Comparison of ENCODE assay signal across 9 mouse cellular contexts in genomic region chr12:112195019-112195418, GRCm38 (mm10). TPM values are rescaled to one million over a fixed set of nuclear protein-coding genes. Genes with fewer than 3 reads are reported as not detected.
DNase-seq lines count a peak whose midpoint lies in the region; ATAC-seq lines count a peak whose summit lies in the region.
"Had no signal": no experiment of that assay in that cellular context is flagged by ENCODE, and none has a peak within 500 bp of the region (broad histone marks: within the 10 kb centered on the region; RNA-seq: fewer than 3 reads in every experiment).

No protein-coding gene starts in this region.

- H3K9ac ChIP-seq in lung, embryonic 16.5 days (ENCODE audit: low read length): peak overlapping the region; percentile 31; the same call in 1 of the 2 replicates
- peak overlapping the region; percentile 24 for H3K9ac ChIP-seq in forebrain, embryonic 15.5 days (replicated peaks)
- H3K9ac ChIP-seq in limb, embryonic 11.5 days (ENCODE audit: low read length): no peak overlapping the region
- no peak overlapping the region for H3K9ac ChIP-seq in stomach, embryonic 15.5 days

- H3K4me3 ChIP-seq in lung, embryonic 16.5 days (ENCODE audit: low read length): no peak overlapping the region
- no peak overlapping the region for H3K4me3 ChIP-seq in forebrain, embryonic 15.5 days
- H3K4me3 ChIP-seq in limb, embryonic 11.5 days (ENCODE audit: low read depth, low read length): no peak overlapping the region
- no peak overlapping the region for H3K4me3 ChIP-seq in stomach, embryonic 15.5 days (replicated peaks)

- no peak overlapping the region for H3K4me2 ChIP-seq in lung, embryonic 16.5 days (ENCODE audit: low read depth, low read length)
- peak overlapping the region; percentile 26; the same call in 1 of the 2 replicates for H3K4me2 ChIP-seq in forebrain, embryonic 15.5 days (replicated peaks)
- peak overlapping the region; percentile 31; the same call in 1 of the 2 replicates for H3K4me2 ChIP-seq in limb, embryonic 11.5 days (ENCODE audit: low read depth, severe bottlenecking)
- H3K4me2 ChIP-seq in stomach, embryonic 15.5 days: peak overlapping the region; percentile 35

- H3K4me1 ChIP-seq in lung, embryonic 16.5 days (replicated peaks; ENCODE audit: control insufficient read depth, insufficient read depth, low read length): peaks cover 6% of the 10 kb centered on the region
- H3K4me1 ChIP-seq in forebrain, embryonic 15.5 days: peaks cover 42% of the 10 kb centered on the region
- H3K4me1 ChIP-seq in limb, embryonic 11.5 days (ENCODE audit: control insufficient read depth, insufficient read depth, low read length): peaks cover 16% of the 10 kb centered on the region
- H3K4me1 ChIP-seq in stomach, embryonic 15.5 days: peaks cover 7% of the 10 kb centered on the region; the same call in 1 of the 2 replicates

- H3K27ac ChIP-seq in lung, embryonic 16.5 days (ENCODE audit: low read length): no peak overlapping the region
- no peak overlapping the region; the same call in 1 of the 2 replicates for H3K27ac ChIP-seq in forebrain, embryonic 15.5 days (replicated peaks)
- no peak overlapping the region for H3K27ac ChIP-seq in limb, embryonic 11.5 days (replicated peaks; ENCODE audit: low read depth, low read length)
- no peak overlapping the region for H3K27ac ChIP-seq in stomach, embryonic 15.5 days
- H3K27ac ChIP-seq: macrophage had no signal

- no peak for ATAC-seq in lung, embryonic 16.5 days (ENCODE audit: low read depth)
- ATAC-seq in forebrain, embryonic 15.5 days (replicated peaks): 0 out of 2 replicates have a peak, but pooled peaks have one; percentile 27
- no peak for ATAC-seq in limb, embryonic 11.5 days (ENCODE audit: insufficient number of reproducible peaks, low FRiP score, low TSS enrichment, low read depth)
- no peak for ATAC-seq in stomach, embryonic 15.5 days (ENCODE audit: insufficient read depth, low FRiP score, low read depth)

- DNase-seq in lung, adult 18-20 months: no peak
- DNase-seq in limb, embryonic 11.5 days (ENCODE audit: low spot score): no peak
- DNase-seq in urinary bladder, postnatal 36 days (ENCODE audit: low spot score in 2 of 2): no peak
- DNase-seq in right cerebral cortex, postnatal 4 days: no peak
- DNase-seq: right cerebral cortex, postnatal 25 days had no signal

- 3% methylated on average over 13 of the region's 13 CpGs for WGBS in lung, embryonic 16.5 days
- WGBS in forebrain, embryonic 15.5 days: 7% methylated on average over 13 of the region's 13 CpGs
- 6% methylated on average over 13 of the region's 13 CpGs for WGBS in limb, embryonic 11.5 days
- 9% methylated on average over 13 of the region's 13 CpGs for WGBS in stomach, embryonic 15.5 days

- no peaks in the 10 kb centered on the region for H3K27me3 ChIP-seq in lung, embryonic 16.5 days (ENCODE audit: control insufficient read depth, insufficient read depth, low read depth, low read length)
- no peaks in the 10 kb centered on the region for H3K27me3 ChIP-seq in forebrain, embryonic 15.5 days
- no peaks in the 10 kb centered on the region for H3K27me3 ChIP-seq in limb, embryonic 11.5 days (ENCODE audit: control insufficient read depth, insufficient read depth, low read length)
- no peaks in the 10 kb centered on the region for H3K27me3 ChIP-seq in stomach, embryonic 15.5 days (replicated peaks)

- no peaks in the 10 kb centered on the region for H3K36me3 ChIP-seq in lung, embryonic 16.5 days (ENCODE audit: control insufficient read depth, insufficient read depth, low read length)
- H3K36me3 ChIP-seq in forebrain, embryonic 15.5 days: no peaks in the 10 kb centered on the region
- no peaks in the 10 kb centered on the region for H3K36me3 ChIP-seq in limb, embryonic 11.5 days (ENCODE audit: control insufficient read depth, insufficient read depth, low read length)
- H3K36me3 ChIP-seq in stomach, embryonic 15.5 days: no peaks in the 10 kb centered on the region

- H3K9me3 ChIP-seq in lung, embryonic 16.5 days (ENCODE audit: control insufficient read depth, low read length): no peaks in the 10 kb centered on the region
- H3K9me3 ChIP-seq in forebrain, embryonic 15.5 days: no peaks in the 10 kb centered on the region
- H3K9me3 ChIP-seq in limb, embryonic 11.5 days (ENCODE audit: control insufficient read depth, low read length): no peaks in the 10 kb centered on the region
- no peaks in the 10 kb centered on the region for H3K9me3 ChIP-seq in stomach, embryonic 15.5 days

RNA-seq across cellular contexts. Expression of gene Kif26a, which starts 49.0 kb away (rescaled TPM):
- polyA plus RNA-seq in lung, embryonic 16.5 days (2015; fragmentation: Nextera tagmentation; extraction: Ambion mirVana): 3.0 and 3.1 TPM in 2 replicates
- polyA plus RNA-seq in forebrain, embryonic 15.5 days (2015; fragmentation: Nextera tagmentation; extraction: Ambion mirVana): 16.1 and 18.0 TPM in 2 replicates
- polyA plus RNA-seq in limb, embryonic 11.5 days (2014; fragmentation: Nextera tagmentation; extraction: Ambion mirVana): 2.8 and 3.5 TPM in 2 replicates
- 2.9 and 3.2 TPM in 2 replicates for polyA plus RNA-seq in stomach, embryonic 15.5 days (2015; fragmentation: Nextera tagmentation; extraction: Ambion mirVana)
- polyA plus RNA-seq: macrophage had no signal

Comparison
In these comparisons a context has a peak if more than half of its experiments do, and no peak if none do; other contexts are left out.
1. H3K9ac ChIP-seq: peak in lung, embryonic 16.5 days (single experiment) and forebrain, embryonic 15.5 days (single experiment); none in limb, embryonic 11.5 days (single experiment) and stomach, embryonic 15.5 days (single experiment).